Comparison of ENCODE assay signal across 9 mouse cellular contexts in genomic region chr3:123329251-123329650, GRCm38 (mm10). TPM values are rescaled to one million over a fixed set of nuclear protein-coding genes. Genes with fewer than 3 reads are reported as not detected.
DNase-seq lines count a peak whose midpoint lies in the region; ATAC-seq and TF ChIP-seq lines count a peak whose summit lies in the region.
"Had no signal": no experiment of that assay in that cellular context is flagged by ENCODE, and none has a peak within 500 bp of the region (broad histone marks: within the 10 kb centered on the region; RNA-seq: fewer than 3 reads in every experiment).

No protein-coding gene starts in this region.

- no peak for TF ChIP-seq EP300 in stomach, postnatal 0 days (optimal IDR thresholded peaks at IDR 0.05)

- 0 out of 2 replicates have a peak, but pooled peaks have one; percentile 20 for ATAC-seq in forebrain, embryonic 14.5 days
- peak; percentile 94 for ATAC-seq in Patski
- ATAC-seq in kidney, postnatal 0 days (replicated peaks; ENCODE audit: low FRiP score, low read depth): no peak
- peak; percentile 74; the same call in 1 of the 2 replicates for ATAC-seq in stomach, postnatal 0 days (ENCODE audit: low FRiP score, low TSS enrichment)
- ATAC-seq in erythroid progenitor cell, adult 5-6 weeks (replicated peaks; ENCODE audit: low FRiP score, poor library complexity, severe bottlenecking): no peak
- no peak for ATAC-seq in liver, embryonic 11.5 days (replicated peaks; ENCODE audit: low FRiP score)

- H3K27ac ChIP-seq in forebrain, embryonic 14.5 days (ENCODE audit: low read depth, low read length): no peak overlapping the region
- H3K27ac ChIP-seq in forebrain, embryonic 10.5 days: no peak overlapping the region
- no peak overlapping the region; the same call in 1 of the 2 replicates for H3K27ac ChIP-seq in kidney, postnatal 0 days
- H3K27ac ChIP-seq in stomach, postnatal 0 days (replicated peaks): peak overlapping the region; percentile 70
- no peak overlapping the region for H3K27ac ChIP-seq in liver, embryonic 11.5 days (ENCODE audit: low read depth, low read length)
- H3K27ac ChIP-seq: macrophage had no signal

- H3K4me1 ChIP-seq in forebrain, embryonic 14.5 days (ENCODE audit: control insufficient read depth, insufficient read depth, low read length): no peaks in the 10 kb centered on the region
- H3K4me1 ChIP-seq in forebrain, embryonic 10.5 days: no peaks in the 10 kb centered on the region
- H3K4me1 ChIP-seq in kidney, postnatal 0 days (replicated peaks; ENCODE audit: insufficient read depth, low read length): 0 out of 2 replicates have a peak, but pooled peaks cover 3% of the 10 kb centered on the region
- H3K4me1 ChIP-seq in stomach, postnatal 0 days (replicated peaks; ENCODE audit: control insufficient read depth, insufficient read depth): no peaks in the 10 kb centered on the region
- H3K4me1 ChIP-seq in liver, embryonic 11.5 days (replicated peaks; ENCODE audit: control insufficient read depth, insufficient read depth, low read length): peaks cover 3% of the 10 kb centered on the region; the same call in 1 of the 2 replicates

- H3K4me3 ChIP-seq in forebrain, embryonic 14.5 days (ENCODE audit: low read depth, low read length): no peak overlapping the region
- H3K4me3 ChIP-seq in forebrain, embryonic 10.5 days: no peak overlapping the region
- no peak overlapping the region for H3K4me3 ChIP-seq in kidney, postnatal 0 days (replicated peaks; ENCODE audit: low read depth, low read length)
- H3K4me3 ChIP-seq in stomach, postnatal 0 days (ENCODE audit: low read depth, low read length): no peak overlapping the region
- no peak overlapping the region for H3K4me3 ChIP-seq in liver, embryonic 11.5 days (ENCODE audit: low read depth, low read length)

- no peaks in the 10 kb centered on the region for H3K36me3 ChIP-seq in forebrain, embryonic 14.5 days (ENCODE audit: control insufficient read depth, insufficient read depth, low read length)
- no peaks in the 10 kb centered on the region for H3K36me3 ChIP-seq in forebrain, embryonic 10.5 days (replicated peaks)
- 0 out of 2 replicates have a peak, but pooled peaks cover 2% of the 10 kb centered on the region for H3K36me3 ChIP-seq in kidney, postnatal 0 days (ENCODE audit: insufficient read depth, low read length)
- H3K36me3 ChIP-seq in stomach, postnatal 0 days (ENCODE audit: control insufficient read depth, insufficient read depth, low read length): no peaks in the 10 kb centered on the region
- H3K36me3 ChIP-seq in liver, embryonic 11.5 days (ENCODE audit: control insufficient read depth, insufficient read depth, low read length): no peaks in the 10 kb centered on the region

- 38% methylated on average over 6 of the region's 6 CpGs for WGBS in forebrain, embryonic 14.5 days
- WGBS in forebrain, embryonic 10.5 days: 77% methylated on average over 6 of the region's 6 CpGs
- WGBS in kidney, postnatal 0 days: 50% methylated on average over 6 of the region's 6 CpGs
- WGBS in stomach, postnatal 0 days: 18% methylated on average over 6 of the region's 6 CpGs
- WGBS in liver, embryonic 11.5 days: 67% methylated on average over 6 of the region's 6 CpGs

- no peak overlapping the region for H3K9ac ChIP-seq in forebrain, embryonic 14.5 days (ENCODE audit: low read length)
- H3K9ac ChIP-seq in kidney, postnatal 0 days (ENCODE audit: low read depth, low read length): no peak overlapping the region
- no peak overlapping the region for H3K9ac ChIP-seq in stomach, postnatal 0 days (ENCODE audit: low read length)
- no peak overlapping the region for H3K9ac ChIP-seq in liver, embryonic 11.5 days (ENCODE audit: low read depth, low read length)

- H3K27me3 ChIP-seq in forebrain, embryonic 14.5 days (replicated peaks; ENCODE audit: control insufficient read depth, insufficient read depth, low read length): no peaks in the 10 kb centered on the region
- H3K27me3 ChIP-seq in forebrain, embryonic 10.5 days (ENCODE audit: poor library complexity, severe bottlenecking): no peaks in the 10 kb centered on the region
- H3K27me3 ChIP-seq in Patski: no peaks in the 10 kb centered on the region
- no peaks in the 10 kb centered on the region for H3K27me3 ChIP-seq in kidney, postnatal 0 days (ENCODE audit: insufficient read depth, low read length)
- H3K27me3 ChIP-seq in stomach, postnatal 0 days (ENCODE audit: control insufficient read depth, insufficient read depth, low read length): no peaks in the 10 kb centered on the region
- H3K27me3 ChIP-seq in liver, embryonic 11.5 days (replicated peaks; ENCODE audit: control insufficient read depth, insufficient read depth, low read length): no peaks in the 10 kb centered on the region

- no peaks in the 10 kb centered on the region for H3K9me3 ChIP-seq in forebrain, embryonic 14.5 days (replicated peaks; ENCODE audit: control insufficient read depth, low read length)
- H3K9me3 ChIP-seq in forebrain, embryonic 10.5 days: no peaks in the 10 kb centered on the region
- no peaks in the 10 kb centered on the region for H3K9me3 ChIP-seq in kidney, postnatal 0 days (replicated peaks; ENCODE audit: low read length)
- H3K9me3 ChIP-seq in stomach, postnatal 0 days (ENCODE audit: control insufficient read depth, low read length): no peaks in the 10 kb centered on the region
- H3K9me3 ChIP-seq in liver, embryonic 11.5 days (ENCODE audit: control insufficient read depth, low read length): no peaks in the 10 kb centered on the region

- no peak overlapping the region for H3K4me2 ChIP-seq in forebrain, embryonic 14.5 days (ENCODE audit: low read length)
- H3K4me2 ChIP-seq in kidney, postnatal 0 days (ENCODE audit: low read length): no peak overlapping the region
- no peak overlapping the region for H3K4me2 ChIP-seq in stomach, postnatal 0 days (replicated peaks; ENCODE audit: low read depth)
- no peak overlapping the region for H3K4me2 ChIP-seq in liver, embryonic 11.5 days

- in situ Hi-C loops in Patski (cut with MboI; ENCODE audit: low pct_unique_long_range_greater_than_20kb): no loop called here

- no peak for TF ChIP-seq CTCF in Patski (IDR thresholded peaks at IDR 0.05)
- TF ChIP-seq CTCF in kidney, postnatal 0 days (IDR thresholded peaks at IDR 0.05; ENCODE audit: low read depth): no peak
- TF ChIP-seq CTCF in stomach, postnatal 0 days (IDR thresholded peaks at IDR 0.05; ENCODE audit: low read depth): no peak

- DNase-seq in forebrain, embryonic 14.5 days (ENCODE audit: low spot score): peak; percentile 56
- DNase-seq in forebrain, embryonic 10.5 days (ENCODE audit: extremely low spot score, low spot score): no peak
- DNase-seq in Patski (ENCODE audit: low read depth, low spot score): peak; percentile 98
- DNase-seq in heart, adult 18-20 months: peak; percentile 86 to 90
- DNase-seq in kidney, postnatal 0 days (ENCODE audit: low spot score): peak; percentile 83
- peak; percentile 47 for DNase-seq in stomach, postnatal 0 days (ENCODE audit: low spot score)
- no peak for DNase-seq in liver, embryonic 11.5 days (ENCODE audit: low spot score)

- POLR2A ChIA-PET in Patski (lab: Charles Lee): interaction anchor here (0.7 kb wide), 4 partner anchors 16 to 169 kb away, joined by 3 to 5 read pairs (median 3); no protein-coding TSS in a partner anchor

- CTCF ChIA-PET in Patski (lab: Charles Lee): interaction anchor here (0.9 to 3.5 kb wide), 16 partner anchors 9 to 170 kb away, joined by 3 to 24 read pairs (median 4); no protein-coding TSS in a partner anchor

RNA-seq across cellular contexts. Expression of gene Mettl14, which starts 56.7 kb away (rescaled TPM):
- 17.6 and 19.9 TPM in 2 replicates for polyA plus RNA-seq in forebrain, embryonic 14.5 days (2014; fragmentation: Nextera tagmentation; extraction: Ambion mirVana)
- polyA plus RNA-seq in forebrain, embryonic 10.5 days (2016; fragmentation: Nextera tagmentation; extraction: Ambion mirVana): 37.1 and 37.9 TPM in 2 replicates
- polyA plus RNA-seq in Patski (2021): 28.9 TPM
- 10 to 100 TPM; 13.7 to 14.8 TPM for total RNA-seq in heart, adult 18-20 months (2021)
- polyA plus RNA-seq in kidney, postnatal 0 days (2015; fragmentation: Nextera tagmentation; extraction: Ambion mirVana): 21.5 and 23.2 TPM in 2 replicates
- 10.5 and 11.3 TPM in 2 replicates for polyA plus RNA-seq in stomach, postnatal 0 days (2015; fragmentation: Nextera tagmentation; extraction: Ambion mirVana)
- total RNA-seq in erythroid progenitor cell, adult 5-6 weeks (2015; ENCODE audit: low replicate concordance): 13.0 and 13.4 TPM in 2 replicates
- 19.1 and 22.5 TPM in 2 replicates for total RNA-seq in erythroid progenitor cell, adult 5-6 weeks (2017; ENCODE audit: low replicate concordance)
- polyA plus RNA-seq in liver, embryonic 11.5 days (2014; fragmentation: Nextera tagmentation; extraction: Ambion mirVana): 17.9 and 18.2 TPM in 2 replicates

Comparison
In these comparisons a context has a peak if more than half of its experiments do, and no peak if none do; other contexts are left out.
1. DNase-seq: peak in forebrain, embryonic 14.5 days (single experiment), Patski (single experiment), heart, adult 18-20 months (2 of 2), kidney, postnatal 0 days (single experiment) and stomach, postnatal 0 days (single experiment); none in forebrain, embryonic 10.5 days (single experiment) and liver, embryonic 11.5 days (single experiment).
2. ATAC-seq: peak in forebrain, embryonic 14.5 days (single experiment), Patski (single experiment) and stomach, postnatal 0 days (single experiment); none in kidney, postnatal 0 days (single experiment), erythroid progenitor cell, adult 5-6 weeks (single experiment) and liver, embryonic 11.5 days (single experiment).